Mouse (Mus musculus) stomach, embryonic 15.5 days (tissue): Measurements from ENCODE around the gene Rbm15b. TPM values are rescaled to one million over a fixed set of nuclear protein-coding genes. Genes with fewer than 3 reads are reported as not detected.

Experiments used
- ATAC-seq: fragments of 200-750 bp; cut with Nextera tagmentation; 2 replicates; pipeline ENCODE4 v1.8.0; 2017; ENCODE audit warnings: low read depth, moderate number of reproducible peaks, moderate TSS enrichment; ENCODE audit not compliant: insufficient read depth, low FRiP score
- H3K27ac ChIP-seq: fragments of 300-500 bp; sonication (generic); 2 replicates; pipeline ENCODE4 v1.5.1; 2015; ENCODE audit warnings: mild to moderate bottlenecking, inconsistent platforms
- H3K27me3 ChIP-seq: fragments of 300-500 bp; sonication (generic); replicated peaks from 2 replicates; pipeline ENCODE4 v1.6.1; 2015; ENCODE audit warnings: inconsistent platforms
- H3K36me3 ChIP-seq: fragments of 300-500 bp; sonication (generic); 2 replicates; pipeline ENCODE4 v1.6.1; 2015; ENCODE audit warnings: inconsistent platforms
- H3K4me1 ChIP-seq: fragments of 300-500 bp; sonication (generic); 2 replicates; pipeline ENCODE4 v1.6.1; 2015; ENCODE audit warnings: inconsistent platforms
- H3K4me2 ChIP-seq: fragments of 300-500 bp; sonication (generic); 2 replicates; pipeline ENCODE4 v1.6.1; 2015; ENCODE audit warnings: mild to moderate bottlenecking, inconsistent platforms
- H3K4me3 ChIP-seq: fragments of 300-500 bp; sonication (generic); replicated peaks from 2 replicates; pipeline ENCODE4 v1.5.1; 2015; ENCODE audit warnings: inconsistent platforms
- H3K9ac ChIP-seq: fragments of 300-500 bp; sonication (generic); 2 replicates; pipeline ENCODE4 v1.6.1; 2015; ENCODE audit warnings: inconsistent platforms
- H3K9me3 ChIP-seq: fragments of 300-500 bp; sonication (generic); 2 replicates; pipeline ENCODE4 v1.6.1; 2016; ENCODE audit warnings: inconsistent platforms
- WGBS: fragments of 180-500 bp; shearing (Covaris S2); methylation state at CpG from one replicate; pipeline ENCODE4 v1.1.7; 2015; 5-methylcytosine and 5-hydroxymethylcytosine counted together
- polyA plus RNA-seq: library from polyadenylated mRNA; unstranded; fragments of >200 nt; fragmentation: Nextera tagmentation; extraction: Ambion mirVana; gene quantifications from 2 replicates; pipeline ENCODE4 v1.2.1, GENCODE M21; 2015

Rbm15b gene
- polyA plus RNA-seq, 1 experiment from 2014 or later = 8.1 TPM

DNA sequence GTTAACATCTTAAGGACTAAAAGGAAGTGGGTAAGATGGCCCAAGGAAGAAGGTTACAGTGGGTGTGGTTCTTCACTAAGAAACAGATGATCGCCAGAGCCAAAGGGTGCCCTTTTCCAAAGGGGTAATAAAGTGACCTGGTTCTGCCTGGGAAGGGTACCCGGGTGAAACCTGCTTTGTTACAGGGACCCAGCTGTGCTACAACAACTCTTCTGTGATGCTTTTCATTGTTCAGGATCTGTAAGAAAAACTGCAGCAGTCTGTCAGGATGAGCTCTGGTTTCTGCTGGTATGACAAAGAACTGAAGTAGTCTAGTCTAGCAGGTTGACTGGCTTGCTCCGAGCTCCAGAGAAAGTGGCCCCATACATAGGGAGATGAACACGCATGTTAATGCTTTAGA lies 5.1 kb downstream of the Rbm15b start:
- no peak overlapping the region for H3K27ac ChIP-seq
- H3K9ac ChIP-seq = no peak overlapping the region
- H3K9me3 ChIP-seq = no peaks in the 10 kb centered on the region
- 66% methylated on average over 4 of the region's 4 CpGs for WGBS
- H3K4me1 ChIP-seq = peaks cover 32% of the 10 kb centered on the region
- no peak overlapping the region for H3K4me3 ChIP-seq
- no peak overlapping the region for H3K4me2 ChIP-seq
- H3K27me3 ChIP-seq = no peaks in the 10 kb centered on the region
- H3K36me3 ChIP-seq = peaks cover 33% of the 10 kb centered on the region
- ATAC-seq = no peak

DNA sequence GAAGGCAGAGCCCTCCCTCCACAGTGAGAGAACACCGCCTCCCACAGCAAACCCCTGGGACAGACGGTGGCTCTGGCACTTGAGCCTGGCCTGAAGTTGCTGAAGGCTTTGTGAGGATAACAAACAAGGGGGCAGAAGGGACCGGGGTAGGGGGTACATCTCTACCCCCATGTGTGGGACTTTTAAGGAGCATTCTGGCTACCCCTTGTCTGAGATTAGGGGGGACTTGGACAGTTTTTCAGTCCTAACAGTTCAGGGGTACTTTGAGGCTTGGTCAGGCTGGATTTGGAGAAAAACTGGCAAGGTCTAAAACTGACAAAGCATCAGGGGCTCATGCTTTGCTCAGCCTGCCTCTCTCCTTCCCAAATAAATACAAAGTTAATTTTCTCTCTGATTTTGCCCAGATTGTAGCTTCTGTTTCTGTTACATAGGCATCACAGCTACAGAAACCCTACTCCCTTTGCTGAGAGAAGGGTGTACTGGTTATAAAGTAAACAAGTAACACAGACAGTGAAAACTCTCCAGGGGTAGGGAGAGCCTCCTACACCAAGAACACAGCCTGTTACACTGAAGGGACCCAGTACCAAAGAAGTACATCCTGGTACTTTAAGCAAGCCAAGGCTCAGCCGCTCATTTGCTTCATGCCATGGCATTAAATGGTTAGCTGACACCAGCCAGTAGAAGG lies 6.0 kb downstream of the Rbm15b start:
- no peak for ATAC-seq

DNA sequence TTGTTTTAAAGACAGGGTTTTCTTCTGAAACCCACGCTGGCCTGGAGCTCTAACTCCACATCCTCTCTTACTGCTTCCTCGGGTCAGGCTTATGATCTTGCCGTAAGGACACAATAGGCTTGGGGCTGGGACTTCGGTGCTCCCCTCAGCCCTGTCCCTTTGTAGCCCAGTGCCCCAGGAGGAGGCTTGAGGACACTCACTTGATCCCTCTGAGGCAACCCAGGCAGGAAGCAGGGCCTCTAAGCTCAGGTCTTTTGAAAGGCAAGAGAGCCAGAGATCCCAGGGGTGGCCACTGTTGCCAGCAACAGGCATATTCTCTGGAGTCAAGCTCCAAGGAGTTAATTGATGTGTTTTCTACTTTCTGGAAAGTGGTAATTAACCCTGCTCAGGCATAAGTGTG lies 7.8 kb downstream of the Rbm15b start:
- H3K36me3 ChIP-seq = peaks cover 40% of the 10 kb centered on the region
- 83% methylated on average over 4 of the region's 4 CpGs for WGBS
- H3K4me3 ChIP-seq = no peak overlapping the region
- ATAC-seq = no peak
- H3K9me3 ChIP-seq = no peaks in the 10 kb centered on the region
- peaks cover 18% of the 10 kb centered on the region for H3K4me1 ChIP-seq
- H3K4me2 ChIP-seq = no peak overlapping the region
- H3K9ac ChIP-seq = no peak overlapping the region
- H3K27ac ChIP-seq = 0 out of 2 replicates have a peak overlapping the region, but pooled peaks have one; percentile 4
- H3K27me3 ChIP-seq = no peaks in the 10 kb centered on the region

More for the DNA sequence above, 6.0 kb downstream of the Rbm15b start:
- Histone ChIP-seq H3K36me3 (peaks cover 34% of the 10 kb centered on the region), H3K4me1 (peaks cover 32% of the 10 kb centered on the region), H3K4me3 (no peak overlapping the region), H3K27me3 (no peaks in the 10 kb centered on the region), H3K4me2 (no peak overlapping the region), H3K9ac (no peak overlapping the region), H3K27ac (no peak overlapping the region), H3K9me3 (no peaks in the 10 kb centered on the region)
- WGBS = 67% methylated on average over 4 of the region's 4 CpGs

DNA sequence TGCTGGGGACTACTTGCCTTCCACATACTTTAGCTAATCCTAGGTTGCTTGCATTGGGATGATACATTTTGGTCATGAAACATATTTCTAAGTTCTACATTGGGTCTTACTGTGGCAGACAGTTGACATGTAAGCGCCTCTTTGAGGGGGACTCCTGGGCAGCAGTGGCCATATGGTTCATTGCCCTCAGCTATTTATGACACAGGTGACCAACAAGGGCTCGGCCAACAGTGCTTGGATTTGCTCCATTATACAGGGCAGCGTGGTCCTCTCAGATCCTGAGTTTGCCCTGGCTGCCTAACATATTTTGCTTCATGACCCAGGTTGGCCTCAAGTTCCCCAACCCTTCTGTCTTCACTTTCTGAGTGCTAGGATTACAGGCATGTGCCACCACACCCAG lies 10.6 kb downstream of the Rbm15b start:
- H3K36me3 ChIP-seq = peaks cover 42% of the 10 kb centered on the region
- no peaks in the 10 kb centered on the region for H3K27me3 ChIP-seq
- no peak overlapping the region for H3K4me2 ChIP-seq
- no peak overlapping the region for H3K9ac ChIP-seq
- no peaks in the 10 kb centered on the region for H3K9me3 ChIP-seq
- H3K27ac ChIP-seq = no peak overlapping the region
- 95% methylated on average over 3 of the region's 3 CpGs for WGBS
- no peak overlapping the region for H3K4me3 ChIP-seq
- ATAC-seq = no peak
- no peaks in the 10 kb centered on the region for H3K4me1 ChIP-seq

DNA sequence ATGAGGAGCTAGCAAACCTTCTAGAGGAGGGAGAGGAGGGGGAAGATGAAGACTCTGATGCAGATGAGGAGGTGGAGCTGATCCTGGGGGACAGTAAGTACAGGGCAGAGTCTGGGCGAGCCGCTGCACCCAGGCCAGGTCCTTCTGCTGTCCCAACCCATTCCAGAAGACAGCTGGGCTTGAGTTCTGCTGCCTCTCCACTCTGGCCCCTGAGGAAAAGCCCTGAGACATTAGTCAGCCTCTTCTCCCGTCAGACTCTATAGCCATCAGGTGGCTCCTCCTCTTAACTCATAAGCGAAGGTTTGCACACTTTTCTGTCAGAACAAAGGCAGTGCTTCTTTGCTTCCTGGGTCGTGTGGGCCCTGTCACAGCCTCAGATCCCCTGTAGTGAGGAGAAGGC lies 13.0 kb downstream of the Rbm15b start:
- WGBS = 73% methylated on average over 5 of the region's 5 CpGs
- no peak for ATAC-seq

DNA sequence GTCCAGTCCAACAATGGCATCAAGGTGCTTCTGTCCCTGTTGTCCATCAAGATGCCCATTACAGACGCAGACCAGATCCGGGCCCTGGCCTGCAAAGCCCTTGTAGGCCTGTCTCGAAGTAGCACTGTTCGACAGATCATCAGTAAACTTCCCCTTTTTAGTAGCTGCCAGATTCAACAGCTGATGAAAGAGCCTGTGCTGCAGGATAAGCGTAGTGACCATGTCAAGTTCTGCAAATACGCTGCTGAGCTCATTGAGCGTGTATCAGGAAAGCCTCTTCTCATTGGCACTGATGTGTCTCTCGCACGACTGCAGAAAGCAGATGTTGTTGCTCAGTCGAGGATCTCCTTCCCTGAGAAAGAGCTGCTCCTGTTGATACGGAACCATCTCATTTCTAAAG lies 29.2 kb downstream of the Rbm15b start:
- Histone ChIP-seq H3K4me1 (no peaks in the 10 kb centered on the region), H3K9me3 (no peaks in the 10 kb centered on the region), H3K4me3 (no peak overlapping the region), H3K36me3 (peaks cover 35% of the 10 kb centered on the region), H3K9ac (no peak overlapping the region), H3K27ac (no peak overlapping the region), H3K27me3 (no peaks in the 10 kb centered on the region), H3K4me2 (no peak overlapping the region)
- WGBS = 84% methylated on average over 11 of the region's 11 CpGs
- no peak for ATAC-seq

More for the DNA sequence above, 13.0 kb downstream of the Rbm15b start:
- H3K4me1 ChIP-seq = no peaks in the 10 kb centered on the region
- H3K4me2 ChIP-seq = no peak overlapping the region
- no peak overlapping the region for H3K27ac ChIP-seq
- H3K4me3 ChIP-seq = no peak overlapping the region
- peaks cover 30% of the 10 kb centered on the region; the same call in 1 of the 2 replicates for H3K36me3 ChIP-seq
- no peaks in the 10 kb centered on the region for H3K9me3 ChIP-seq
- H3K27me3 ChIP-seq = no peaks in the 10 kb centered on the region
- H3K9ac ChIP-seq = no peak overlapping the region

DNA sequence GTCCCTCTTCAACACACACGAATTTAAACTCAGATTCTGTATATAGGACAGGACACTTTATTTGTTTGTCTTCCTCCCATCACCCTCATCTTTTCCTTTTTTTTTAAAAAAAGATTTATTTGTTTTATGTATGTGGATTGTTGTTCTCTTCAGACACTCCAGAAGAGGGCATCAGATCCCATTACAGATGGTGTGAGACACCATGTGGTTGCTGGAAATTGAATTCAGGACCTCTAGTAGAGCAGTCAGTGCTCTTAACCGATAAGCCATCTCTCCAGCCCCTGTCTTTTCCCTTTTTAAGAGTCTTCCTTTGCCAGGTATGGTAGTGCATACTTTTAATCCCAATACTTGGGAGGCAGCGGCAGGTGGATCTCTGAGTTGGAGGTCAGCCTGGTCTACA lies 30.6 kb downstream of the Rbm15b start:
- H3K4me1 ChIP-seq = no peaks in the 10 kb centered on the region
- 86% methylated on average over 3 of the region's 3 CpGs for WGBS
- H3K9ac ChIP-seq = no peak overlapping the region
- peaks cover 34% of the 10 kb centered on the region for H3K36me3 ChIP-seq
- H3K27me3 ChIP-seq = no peaks in the 10 kb centered on the region
- no peaks in the 10 kb centered on the region for H3K9me3 ChIP-seq
- no peak overlapping the region for H3K4me2 ChIP-seq
- H3K4me3 ChIP-seq = no peak overlapping the region
- H3K27ac ChIP-seq = no peak overlapping the region
- ATAC-seq = no peak

DNA sequence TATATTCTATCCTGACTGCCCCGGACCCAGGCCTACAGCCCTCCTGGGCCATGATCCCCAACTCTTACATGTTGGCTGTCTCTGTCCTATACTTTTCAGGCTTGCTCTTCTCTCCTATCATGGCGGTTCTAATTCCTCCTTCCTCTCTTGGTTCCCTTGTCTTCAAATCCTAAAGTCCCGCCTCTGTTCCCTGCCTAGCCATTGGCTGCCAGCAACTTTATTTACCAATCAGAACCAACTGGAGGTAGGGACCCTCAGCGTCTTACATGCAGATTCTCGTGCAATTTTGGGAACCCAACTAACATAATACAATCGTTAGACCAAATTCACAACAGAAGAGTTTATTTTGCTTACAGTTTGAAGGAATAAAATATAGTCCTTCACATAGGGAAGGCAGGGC lies 44.4 kb downstream of the Rbm15b start:
- H3K4me1 ChIP-seq = no peaks in the 10 kb centered on the region
- no peak overlapping the region for H3K4me2 ChIP-seq
- no peak overlapping the region for H3K27ac ChIP-seq
- no peak for ATAC-seq
- no peaks in the 10 kb centered on the region for H3K27me3 ChIP-seq
- WGBS = 93% methylated on average over 6 of the region's 6 CpGs
- H3K9ac ChIP-seq = no peak overlapping the region
- H3K4me3 ChIP-seq = no peak overlapping the region
- no peaks in the 10 kb centered on the region for H3K9me3 ChIP-seq
- H3K36me3 ChIP-seq = peaks cover 37% of the 10 kb centered on the region

DNA sequence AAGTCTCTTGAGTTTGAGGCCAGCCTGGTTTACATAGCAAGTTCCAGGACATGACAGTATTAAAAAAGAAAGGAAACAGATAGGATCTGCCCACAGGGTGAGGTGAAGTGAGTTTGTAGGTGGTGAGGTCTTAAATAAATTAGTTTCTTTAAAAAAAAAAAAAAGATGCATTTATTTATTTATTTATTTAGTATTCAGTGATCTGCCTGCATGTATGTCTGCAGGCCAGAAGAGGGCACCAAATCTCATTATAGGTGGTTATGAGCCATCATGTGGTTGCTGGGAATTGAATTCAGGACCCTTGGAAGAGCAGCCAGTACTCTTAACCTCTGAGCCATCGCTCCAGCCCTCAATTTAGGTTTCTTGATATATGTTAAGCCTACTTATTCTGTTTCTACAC lies 46.7 kb downstream of the Rbm15b start:
- Histone ChIP-seq H3K4me2 (no peak overlapping the region), H3K4me1 (no peaks in the 10 kb centered on the region), H3K27me3 (no peaks in the 10 kb centered on the region), H3K27ac (no peak overlapping the region), H3K4me3 (no peak overlapping the region), H3K36me3 (peaks cover 41% of the 10 kb centered on the region), H3K9me3 (no peaks in the 10 kb centered on the region), H3K9ac (no peak overlapping the region)
- WGBS = 100% methylated on average over 1 of the region's 1 CpGs
- ATAC-seq = no peak

Other genes with a start within 250 kb of the Rbm15b start
- not detected in 2 replicates for gene Grm2, start 231.3 kb downstream of the Rbm15b start, polyA plus RNA-seq
- gene Tex264, start 201.5 kb downstream of the Rbm15b start, polyA plus RNA-seq = 51.5 and 53.7 TPM in 2 replicates
- 5.8 and 6.2 TPM in 2 replicates for gene Rad54l2, start 98.2 kb downstream of the Rbm15b start, polyA plus RNA-seq
- gene Dcaf1, start 65.6 kb downstream of the Rbm15b start, polyA plus RNA-seq = 15.9 and 21.6 TPM in 2 replicates
- 349 and 373 TPM in 2 replicates for gene Manf, start 4.6 kb upstream of the Rbm15b start, polyA plus RNA-seq